Mouse (Mus musculus): ENCODE results near the gene Dtx3. TPM values are rescaled to one million over a fixed set of nuclear protein-coding genes. Genes with fewer than 3 reads are reported as not detected.
A peak's percentile ranks its signal among the peaks of the same experiment; 100 is the strongest.
"Not testable (repeated sequence)": the region's sequence is repeated elsewhere in the genome, so short reads cannot be mapped to it uniquely, and the experiment has no call there.

Dtx3 gene
- polyA plus RNA-seq, 1 experiment from 2014 or later = 90.4 TPM

- Histone ChIP-seq H3K36me3 (no peaks in the 10 kb centered on the region), H3K4me1 (no peaks in the 10 kb centered on the region), H3K4me2 (no peak overlapping the region), H3K9me3 (no peaks in the 10 kb centered on the region), H3K27ac (no peak overlapping the region), H3K4me3 (replicated peaks) (no peak overlapping the region), H3K27me3 (replicated peaks) (peaks cover 8% of the 10 kb centered on the region), H3K9ac (no peak overlapping the region)
- no peak for ATAC-seq (ENCODE audit: insufficient read depth, low FRiP score, low read depth)
- WGBS = 77% methylated on average over 9 of the region's 9 CpGs
Measured at GRCm38 (mm10) chr10:127160081-127160480, 35.4 kb downstream of the Dtx3 start.

- no peaks in the 10 kb centered on the region for H3K4me1 ChIP-seq
- no peak overlapping the region for H3K4me3 ChIP-seq (replicated peaks)
- no peaks in the 10 kb centered on the region for H3K9me3 ChIP-seq
- no peak; the same call in 1 of the 2 replicates for ATAC-seq (ENCODE audit: insufficient read depth, low FRiP score, low read depth)
- no peaks in the 10 kb centered on the region for H3K36me3 ChIP-seq
- no peak overlapping the region for H3K27ac ChIP-seq
- no peaks in the 10 kb centered on the region for H3K27me3 ChIP-seq (replicated peaks)
- 61% methylated on average over 3 of the region's 3 CpGs for WGBS
- H3K4me2 ChIP-seq = no peak overlapping the region
- H3K9ac ChIP-seq = no peak overlapping the region
Measured at GRCm38 (mm10) chr10:127158471-127158870, 37.1 kb downstream of the Dtx3 start.

- Histone ChIP-seq H3K27ac (no peak overlapping the region), H3K9me3 (no peaks in the 10 kb centered on the region), H3K36me3 (no peaks in the 10 kb centered on the region), H3K27me3 (replicated peaks) (no peaks in the 10 kb centered on the region), H3K4me1 (no peaks in the 10 kb centered on the region), H3K4me2 (no peak overlapping the region), H3K9ac (no peak overlapping the region), H3K4me3 (replicated peaks) (no peak overlapping the region)
- WGBS = 61% methylated on average over 1 of the region's 1 CpGs
- ATAC-seq (ENCODE audit: insufficient read depth, low FRiP score, low read depth) = no peak
Measured at GRCm38 (mm10) chr10:127156511-127156910, 39.0 kb downstream of the Dtx3 start.

- Histone ChIP-seq H3K36me3 (no peaks in the 10 kb centered on the region), H3K9ac (no peak overlapping the region), H3K27ac (peak overlapping the region; percentile 64; the same call in 1 of the 2 replicates), H3K4me2 (no peak overlapping the region), H3K27me3 (replicated peaks) (no peaks in the 10 kb centered on the region), H3K4me1 (no peaks in the 10 kb centered on the region), H3K9me3 (no peaks in the 10 kb centered on the region), H3K4me3 (replicated peaks) (no peak overlapping the region)
- 62% methylated on average over 1 of the region's 1 CpGs for WGBS
- peak; percentile 61; the same call in 1 of the 2 replicates for ATAC-seq (ENCODE audit: insufficient read depth, low FRiP score, low read depth)
Measured at GRCm38 (mm10) chr10:127156089-127156488, 39.4 kb downstream of the Dtx3 start.

- no peak overlapping the region for H3K27ac ChIP-seq
- H3K27me3 ChIP-seq (replicated peaks) = no peaks in the 10 kb centered on the region
- no peak for ATAC-seq (ENCODE audit: insufficient read depth, low FRiP score, low read depth)
- H3K4me2 ChIP-seq = no peak overlapping the region
- no peaks in the 10 kb centered on the region for H3K36me3 ChIP-seq
- WGBS = 78% methylated on average over 5 of the region's 5 CpGs
- H3K4me3 ChIP-seq (replicated peaks) = no peak overlapping the region
- no peaks in the 10 kb centered on the region for H3K9me3 ChIP-seq
- no peaks in the 10 kb centered on the region for H3K4me1 ChIP-seq
- H3K9ac ChIP-seq = no peak overlapping the region
Measured at GRCm38 (mm10) chr10:127154652-127155051, 40.9 kb downstream of the Dtx3 start.

- no peak overlapping the region for H3K9ac ChIP-seq
- 82% methylated on average over 2 of the region's 2 CpGs for WGBS
- H3K36me3 ChIP-seq = no peaks in the 10 kb centered on the region
- no peak overlapping the region for H3K4me2 ChIP-seq
- no peak overlapping the region for H3K4me3 ChIP-seq (replicated peaks)
- H3K9me3 ChIP-seq = no peaks in the 10 kb centered on the region
- no peaks in the 10 kb centered on the region for H3K27me3 ChIP-seq (replicated peaks)
- H3K27ac ChIP-seq = no peak overlapping the region
- ATAC-seq (ENCODE audit: insufficient read depth, low FRiP score, low read depth) = no peak
- H3K4me1 ChIP-seq = no peaks in the 10 kb centered on the region
Measured at GRCm38 (mm10) chr10:127154241-127154640, 41.3 kb downstream of the Dtx3 start.

GRCm38 (mm10) chr10:127153323-127153722 lies 42.2 kb downstream of the Dtx3 start:
- no peaks in the 10 kb centered on the region for H3K36me3 ChIP-seq
- H3K27ac ChIP-seq = no peak overlapping the region
- no peaks in the 10 kb centered on the region for H3K9me3 ChIP-seq
- H3K4me1 ChIP-seq = no peaks in the 10 kb centered on the region
- ATAC-seq (ENCODE audit: insufficient read depth, low FRiP score, low read depth) = no peak
- H3K4me3 ChIP-seq (replicated peaks) = no peak overlapping the region
- no peak overlapping the region for H3K9ac ChIP-seq
- WGBS = 96% methylated on average over 7 of the region's 7 CpGs
- no peak overlapping the region for H3K4me2 ChIP-seq
- H3K27me3 ChIP-seq (replicated peaks) = no peaks in the 10 kb centered on the region

- not testable (repeated sequence) for H3K4me3 ChIP-seq (replicated peaks); H3K9ac ChIP-seq; H3K27me3 ChIP-seq (replicated peaks); H3K27ac ChIP-seq; H3K4me1 ChIP-seq; H3K9me3 ChIP-seq; H3K36me3 ChIP-seq; H3K4me2 ChIP-seq; ATAC-seq (ENCODE audit: insufficient read depth, low FRiP score, low read depth)
- 85% methylated on average over 10 of the region's 10 CpGs for WGBS
Measured at GRCm38 (mm10) chr10:127152556-127152955, 43.0 kb downstream of the Dtx3 start.

GRCm38 (mm10) chr10:127151233-127151632 lies 44.3 kb downstream of the Dtx3 start:
- not testable (repeated sequence) for H3K9me3 ChIP-seq; H3K27me3 ChIP-seq (replicated peaks); H3K36me3 ChIP-seq; H3K4me1 ChIP-seq; H3K4me3 ChIP-seq (replicated peaks); ATAC-seq (ENCODE audit: insufficient read depth, low FRiP score, low read depth); H3K9ac ChIP-seq; H3K4me2 ChIP-seq; H3K27ac ChIP-seq
- 87% methylated on average over 3 of the region's 3 CpGs for WGBS

- Histone ChIP-seq H3K36me3 (no peaks in the 10 kb centered on the region), H3K4me2 (no peak overlapping the region), H3K27me3 (replicated peaks) (no peaks in the 10 kb centered on the region), H3K4me1 (no peaks in the 10 kb centered on the region), H3K27ac (no peak overlapping the region), H3K4me3 (replicated peaks) (no peak overlapping the region), H3K9me3 (no peaks in the 10 kb centered on the region), H3K9ac (no peak overlapping the region)
- no peak for ATAC-seq (ENCODE audit: insufficient read depth, low FRiP score, low read depth)
- 78% methylated on average over 4 of the region's 4 CpGs for WGBS
Measured at GRCm38 (mm10) chr10:127150471-127150872, 45.1 kb downstream of the Dtx3 start.

GRCm38 (mm10) chr10:127147135-127147534 lies 48.4 kb downstream of the Dtx3 start:
- Histone ChIP-seq H3K4me3 (replicated peaks) (no peak overlapping the region), H3K36me3 (no peaks in the 10 kb centered on the region), H3K27ac (no peak overlapping the region), H3K27me3 (replicated peaks) (no peaks in the 10 kb centered on the region), H3K4me1 (no peaks in the 10 kb centered on the region), H3K9ac (no peak overlapping the region), H3K9me3 (no peaks in the 10 kb centered on the region), H3K4me2 (no peak overlapping the region)
- 80% methylated on average over 6 of the region's 6 CpGs for WGBS
- no peak for ATAC-seq (ENCODE audit: insufficient read depth, low FRiP score, low read depth)

- H3K4me1 ChIP-seq = no peaks in the 10 kb centered on the region
- no peak for ATAC-seq (ENCODE audit: insufficient read depth, low FRiP score, low read depth)
- WGBS = 73% methylated on average over 5 of the region's 5 CpGs
- no peaks in the 10 kb centered on the region for H3K9me3 ChIP-seq
- no peaks in the 10 kb centered on the region for H3K27me3 ChIP-seq (replicated peaks)
- no peak overlapping the region for H3K4me3 ChIP-seq (replicated peaks)
- H3K36me3 ChIP-seq = no peaks in the 10 kb centered on the region
- H3K27ac ChIP-seq = no peak overlapping the region
- H3K9ac ChIP-seq = no peak overlapping the region
- no peak overlapping the region for H3K4me2 ChIP-seq
Measured at GRCm38 (mm10) chr10:127145303-127145702, 50.2 kb downstream of the Dtx3 start.

- WGBS = 84% methylated on average over 7 of the region's 7 CpGs
- H3K9ac ChIP-seq = no peak overlapping the region
- ATAC-seq (ENCODE audit: insufficient read depth, low FRiP score, low read depth) = no peak
- no peaks in the 10 kb centered on the region for H3K36me3 ChIP-seq
- H3K27ac ChIP-seq = no peak overlapping the region
- no peak overlapping the region for H3K4me2 ChIP-seq
- H3K9me3 ChIP-seq = no peaks in the 10 kb centered on the region
- no peak overlapping the region for H3K4me3 ChIP-seq (replicated peaks)
- H3K27me3 ChIP-seq (replicated peaks) = no peaks in the 10 kb centered on the region
- H3K4me1 ChIP-seq = no peaks in the 10 kb centered on the region
Measured at GRCm38 (mm10) chr10:127144536-127144935, 51.0 kb downstream of the Dtx3 start.

Data from stomach, embryonic 15.5 days (tissue).